Mouse (Mus musculus): ENCODE measurements at regions not wholly inside any gene's neighbourhood (a gene's known extent, or its start where the extent isn't known, plus 50 kb on each side); places are given as distances from the start of the nearest gene placed in this dataset.
A peak's percentile ranks its signal among the peaks of the same experiment; 100 is the strongest.

DNA sequence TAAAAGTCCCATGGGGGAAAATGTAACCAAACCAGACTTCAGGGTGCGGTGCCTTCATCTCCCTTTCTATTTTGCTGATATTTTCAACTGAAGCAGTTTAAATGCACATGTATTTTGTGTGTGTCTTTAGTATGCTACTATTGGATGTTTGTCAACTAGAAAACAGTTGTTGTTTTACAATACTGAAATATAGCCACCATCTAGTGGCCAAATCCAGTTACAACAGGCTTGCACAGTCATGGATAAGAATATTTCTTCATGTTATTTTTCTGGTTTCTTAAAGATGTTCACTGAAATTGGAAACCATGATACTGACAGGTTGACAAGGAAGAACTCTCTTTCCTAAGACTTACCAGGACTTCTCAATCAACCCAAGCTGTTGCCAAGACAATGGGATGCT, 400.1 kb upstream of the Dppa4 start:
- TF ChIP-seq CTCF (IDR thresholded peaks at IDR 0.05 in 2 of 3, conservative IDR thresholded peaks at IDR 0.05 in 1 of 3; ENCODE audit: control insufficient read depth in 1 of 3, insufficient read depth in 1 of 3, low read depth in 2 of 3, low read length in 3 of 3, poor library complexity in 1 of 3, severe bottlenecking in 1 of 3) (peak in 1 of 3 experiments; percentile 29; a peak in 2 of 6 replicates), MAX (IDR thresholded peaks at IDR 0.05; ENCODE audit: low read length) (no peak), GATA1 (IDR thresholded peaks at IDR 0.05; ENCODE audit: low read depth, low read length) (no peak), POLR2A (IDR thresholded peaks at IDR 0.05; ENCODE audit: control insufficient read depth in 1 of 2, insufficient read depth in 1 of 2, low read depth in 1 of 2, low read length in 2 of 2, poor library complexity in 1 of 2) (no peak), USF2 (IDR thresholded peaks at IDR 0.05; ENCODE audit: borderline replicate concordance in 1 of 2, insufficient read depth in 1 of 2, low read depth in 1 of 2, low read length in 2 of 2) (no peak), MXI1 (IDR thresholded peaks at IDR 0.05; ENCODE audit: low read depth, low read length) (no peak), JUND (IDR thresholded peaks at IDR 0.05; ENCODE audit: low read depth, low read length) (no peak), MYC (IDR thresholded peaks at IDR 0.05; ENCODE audit: low read depth, low read length) (no peak), HCFC1 (IDR thresholded peaks at IDR 0.05; ENCODE audit: low read depth, low read length) (no peak), POLR2AphosphoS5 (IDR thresholded peaks at IDR 0.05; ENCODE audit: borderline replicate concordance, low read depth, low read length) (no peak), ZNF384 (IDR thresholded peaks at IDR 0.05; ENCODE audit: low read depth, low read length) (no peak), MAZ (IDR thresholded peaks at IDR 0.05; ENCODE audit: low read depth, low read length) (no peak), NRF1 (IDR thresholded peaks at IDR 0.05; ENCODE audit: insufficient read depth, low read depth, low read length, poor library complexity, severe bottlenecking) (no peak)
